ENCODE assay signal across 10 mouse cellular contexts in the genomic region with DNA sequence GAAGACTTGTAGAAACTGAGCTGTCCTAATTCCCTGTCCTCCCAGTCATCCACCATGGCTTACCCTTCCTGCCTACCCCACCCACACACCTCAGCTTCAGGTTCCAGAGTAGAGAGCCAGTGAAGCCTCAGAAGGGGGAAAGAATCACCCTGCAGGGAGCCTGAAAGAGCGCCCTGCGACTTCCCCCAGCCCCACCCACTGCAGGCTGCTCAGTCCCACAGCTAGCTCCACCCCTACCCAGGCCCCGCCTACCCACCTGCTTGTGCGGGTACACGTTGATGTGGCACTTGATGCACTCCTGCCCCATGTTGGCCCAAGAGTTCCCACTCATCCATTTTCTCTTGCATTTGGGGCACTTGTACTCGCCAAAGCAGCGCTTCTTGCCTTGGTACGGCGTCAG. TPM values are rescaled to one million over a fixed set of nuclear protein-coding genes. Genes with fewer than 3 reads are reported as not detected.
DNase-seq lines count a peak whose midpoint lies in the region; ATAC-seq and TF ChIP-seq lines count a peak whose summit lies in the region.
"Had no signal": no experiment of that assay in that cellular context is flagged by ENCODE, and none has a peak within 500 bp of the region (broad histone marks: within the 10 kb centered on the region; RNA-seq: fewer than 3 reads in every experiment).

No protein-coding gene starts in this region.

- TF ChIP-seq POLR2A in thymus, adult 2 months (IDR thresholded peaks at IDR 0.05; ENCODE audit: control insufficient read depth, extremely low read depth, insufficient read depth, low read length, poor library complexity), result peak; percentile 83

- 0 out of 2 replicates have a peak, but pooled peaks have one; percentile 2 for ATAC-seq in kidney, embryonic 14.5 days (ENCODE audit: low FRiP score, low TSS enrichment)
- ATAC-seq in embryonic facial prominence, embryonic 12.5 days (ENCODE audit: insufficient number of reproducible peaks, insufficient read depth, low FRiP score, low TSS enrichment), result no peak
- ATAC-seq in lung, postnatal 0 days, result peak; percentile 29
- ATAC-seq in forebrain, postnatal 0 days, result no peak
- ATAC-seq: Patski had no signal

- no peaks in the 10 kb centered on the region for H3K27me3 ChIP-seq in kidney, embryonic 14.5 days (ENCODE audit: control insufficient read depth, insufficient read depth, low read length)
- H3K27me3 ChIP-seq in embryonic facial prominence, embryonic 12.5 days, result no peaks in the 10 kb centered on the region
- no peaks in the 10 kb centered on the region for H3K27me3 ChIP-seq in lung, postnatal 0 days (replicated peaks; ENCODE audit: insufficient read depth, low read length)
- no peaks in the 10 kb centered on the region for H3K27me3 ChIP-seq in thymus, adult 2 months (ENCODE audit: control insufficient read depth, insufficient read depth, low read length)
- H3K27me3 ChIP-seq in forebrain, postnatal 0 days (ENCODE audit: insufficient read depth, low read length), result no peaks in the 10 kb centered on the region
- H3K27me3 ChIP-seq: Patski had no signal

- no peak for DNase-seq in kidney, adult 8-10 months
- DNase-seq in lung, postnatal 0 days (ENCODE audit: low spot score), result no peak
- DNase-seq in thymus, adult 2 months, result peak; percentile 94
- DNase-seq in frontal cortex, postnatal 25 days (ENCODE audit: low spot score in 2 of 2), result no peak
- DNase-seq in forebrain, postnatal 0 days, result no peak
- DNase-seq in left cerebral cortex, adult 9 months (ENCODE audit: low spot score in 2 of 2), result no peak

- no peak for TF ChIP-seq EP300 in lung, postnatal 0 days (IDR thresholded peaks at IDR 0.05)

- 65% methylated on average over 9 of the region's 9 CpGs for WGBS in kidney, embryonic 14.5 days
- 59% methylated on average over 9 of the region's 9 CpGs for WGBS in embryonic facial prominence, embryonic 12.5 days
- WGBS in lung, postnatal 0 days, result 58% methylated on average over 9 of the region's 9 CpGs
- WGBS in thymus, adult 2 months, result 43% methylated on average over 9 of the region's 9 CpGs
- 58% methylated on average over 9 of the region's 9 CpGs for WGBS in forebrain, postnatal 0 days

- H3K27ac ChIP-seq in kidney, embryonic 14.5 days (ENCODE audit: low read depth, low read length), result peak overlapping the region; percentile 83
- H3K27ac ChIP-seq in embryonic facial prominence, embryonic 12.5 days, result peak overlapping the region; percentile 72
- H3K27ac ChIP-seq in lung, postnatal 0 days (ENCODE audit: low read length), result no peak overlapping the region
- peak overlapping the region; percentile 100 for H3K27ac ChIP-seq in thymus, adult 2 months (ENCODE audit: control insufficient read depth, insufficient read depth, low read length)
- no peak overlapping the region for H3K27ac ChIP-seq in forebrain, postnatal 0 days (ENCODE audit: low read depth, low read length)

- peaks cover 8% of the 10 kb centered on the region; the same call in 1 of the 2 replicates for H3K36me3 ChIP-seq in kidney, embryonic 14.5 days (ENCODE audit: control insufficient read depth, insufficient read depth, low read length)
- peaks cover 34% of the 10 kb centered on the region for H3K36me3 ChIP-seq in embryonic facial prominence, embryonic 12.5 days
- H3K36me3 ChIP-seq in lung, postnatal 0 days (ENCODE audit: insufficient read depth, low read length), result 0 out of 2 replicates have a peak, but pooled peaks cover 3% of the 10 kb centered on the region
- H3K36me3 ChIP-seq in thymus, adult 2 months (ENCODE audit: control insufficient read depth, insufficient read depth, low read length), result no peaks in the 10 kb centered on the region
- no peaks in the 10 kb centered on the region for H3K36me3 ChIP-seq in forebrain, postnatal 0 days (ENCODE audit: insufficient read depth)

- no peak overlapping the region for H3K4me2 ChIP-seq in kidney, embryonic 14.5 days (replicated peaks; ENCODE audit: low read depth, low read length)
- H3K4me2 ChIP-seq in embryonic facial prominence, embryonic 12.5 days (replicated peaks), result no peak overlapping the region
- no peak overlapping the region for H3K4me2 ChIP-seq in lung, postnatal 0 days (replicated peaks; ENCODE audit: low read depth, low read length)
- H3K4me2 ChIP-seq in forebrain, postnatal 0 days (ENCODE audit: low read depth), result no peak overlapping the region

- H3K4me3 ChIP-seq in kidney, embryonic 14.5 days (ENCODE audit: low read length), result no peak overlapping the region
- H3K4me3 ChIP-seq in embryonic facial prominence, embryonic 12.5 days, result no peak overlapping the region
- no peak overlapping the region for H3K4me3 ChIP-seq in lung, postnatal 0 days (ENCODE audit: low read depth, low read length)
- peak overlapping the region; percentile 49 for H3K4me3 ChIP-seq in thymus, adult 2 months (ENCODE audit: control insufficient read depth, insufficient read depth, low read length)
- H3K4me3 ChIP-seq in forebrain, postnatal 0 days (ENCODE audit: low read depth, low read length), result no peak overlapping the region
- H3K4me3 ChIP-seq: erythroblast, embryonic 14.5 days had no signal

- no peaks in the 10 kb centered on the region for H3K9me3 ChIP-seq in kidney, embryonic 14.5 days (ENCODE audit: control insufficient read depth, low read length)
- H3K9me3 ChIP-seq in embryonic facial prominence, embryonic 12.5 days, result no peaks in the 10 kb centered on the region
- H3K9me3 ChIP-seq in lung, postnatal 0 days (ENCODE audit: low read length), result no peaks in the 10 kb centered on the region
- no peaks in the 10 kb centered on the region for H3K9me3 ChIP-seq in forebrain, postnatal 0 days (ENCODE audit: low read length)

- no peak overlapping the region for H3K9ac ChIP-seq in kidney, embryonic 14.5 days (ENCODE audit: low read depth, low read length)
- H3K9ac ChIP-seq in embryonic facial prominence, embryonic 12.5 days, result no peak overlapping the region
- no peak overlapping the region for H3K9ac ChIP-seq in lung, postnatal 0 days (replicated peaks; ENCODE audit: low read depth)
- H3K9ac ChIP-seq in forebrain, postnatal 0 days, result no peak overlapping the region

- peaks cover 33% of the 10 kb centered on the region for H3K4me1 ChIP-seq in kidney, embryonic 14.5 days (ENCODE audit: control insufficient read depth, insufficient read depth, low read length)
- peaks cover 26% of the 10 kb centered on the region for H3K4me1 ChIP-seq in embryonic facial prominence, embryonic 12.5 days
- H3K4me1 ChIP-seq in lung, postnatal 0 days (ENCODE audit: insufficient read depth, low read depth, low read length), result 0 out of 2 replicates have a peak, but pooled peaks cover 8% of the 10 kb centered on the region
- H3K4me1 ChIP-seq in thymus, adult 2 months (replicated peaks; ENCODE audit: control insufficient read depth, insufficient read depth, low read length), result peaks cover 59% of the 10 kb centered on the region
- H3K4me1 ChIP-seq in forebrain, postnatal 0 days (ENCODE audit: insufficient read depth), result no peaks in the 10 kb centered on the region

- no peak for TF ChIP-seq CTCF in lung, postnatal 0 days (IDR thresholded peaks at IDR 0.05)
- TF ChIP-seq CTCF in thymus, adult 2 months (IDR thresholded peaks at IDR 0.05; ENCODE audit: borderline replicate concordance, control insufficient read depth, extremely low read depth, insufficient read depth, low read length, poor library complexity), result no peak
- TF ChIP-seq CTCF in forebrain, postnatal 0 days (IDR thresholded peaks at IDR 0.05; ENCODE audit: low read depth), result no peak

RNA-seq across cellular contexts. Expression of gene Ppif, which starts 25.4 kb away (rescaled TPM):
- polyA plus RNA-seq in kidney, embryonic 14.5 days (2014; fragmentation: Nextera tagmentation; extraction: Ambion mirVana), result 44.4 and 46.6 TPM in 2 replicates
- polyA plus RNA-seq in embryonic facial prominence, embryonic 12.5 days (2016; fragmentation: Nextera tagmentation; extraction: Ambion mirVana), result 27.6 and 30.3 TPM in 2 replicates
- 11.2 and 13.8 TPM in 2 replicates for polyA plus RNA-seq in lung, postnatal 0 days (2015; fragmentation: Nextera tagmentation; extraction: Ambion mirVana)
- 105 and 108 TPM in 2 replicates for polyA plus RNA-seq in thymus, adult 2 months (2012; rRNA removed)
- total RNA-seq in forebrain, postnatal 0 days (2014; rRNA removed), result 33.3 and 39.7 TPM in 2 replicates
- 35.0 and 35.3 TPM in 2 replicates for polyA plus RNA-seq in forebrain, postnatal 0 days (2015; fragmentation: Nextera tagmentation; extraction: Ambion mirVana)

RNA-seq across cellular contexts. Expression of gene Zcchc24, which starts 49.5 kb away (rescaled TPM):
- polyA plus RNA-seq in kidney, embryonic 14.5 days (2014; fragmentation: Nextera tagmentation; extraction: Ambion mirVana), result 17.0 and 24.0 TPM in 2 replicates
- 47.3 and 47.4 TPM in 2 replicates for polyA plus RNA-seq in embryonic facial prominence, embryonic 12.5 days (2016; fragmentation: Nextera tagmentation; extraction: Ambion mirVana)
- polyA plus RNA-seq in lung, postnatal 0 days (2015; fragmentation: Nextera tagmentation; extraction: Ambion mirVana), result 19.3 and 19.5 TPM in 2 replicates
- polyA plus RNA-seq in thymus, adult 2 months (2012; rRNA removed), result 26.2 and 28.9 TPM in 2 replicates
- total RNA-seq in forebrain, postnatal 0 days (2014; rRNA removed), result 25.4 and 28.7 TPM in 2 replicates
- polyA plus RNA-seq in forebrain, postnatal 0 days (2015; fragmentation: Nextera tagmentation; extraction: Ambion mirVana), result 11.1 and 14.7 TPM in 2 replicates

Comparison
In these comparisons a context has a peak if more than half of its experiments do, and no peak if none do; other contexts are left out.
1. ATAC-seq: peak in kidney, embryonic 14.5 days (single experiment) and lung, postnatal 0 days (single experiment); none in embryonic facial prominence, embryonic 12.5 days (single experiment) and forebrain, postnatal 0 days (single experiment).
2. H3K27ac ChIP-seq: peak in kidney, embryonic 14.5 days (single experiment), embryonic facial prominence, embryonic 12.5 days (single experiment) and thymus, adult 2 months (single experiment); none in lung, postnatal 0 days (single experiment) and forebrain, postnatal 0 days (single experiment).